Mouse (Mus musculus): ENCODE measurements around the gene Tenm4. TPM values are rescaled to one million over a fixed set of nuclear protein-coding genes. Genes with fewer than 3 reads are reported as not detected.

The Tenm4 gene
- polyA plus RNA-seq, 1 experiment from 2014 or later: 36.3 TPM

- Histone ChIP-seq H3K4me3 (no peak overlapping the region), H3K27me3 (no peaks in the 10 kb centered on the region), H3K27ac (no peak overlapping the region), H3K4me2 (no peak overlapping the region), H3K4me1 (peaks cover 6% of the 10 kb centered on the region; the same call in 1 of the 2 replicates), H3K9ac (no peak overlapping the region), H3K36me3 (no peaks in the 10 kb centered on the region), H3K9me3 (no peaks in the 10 kb centered on the region)
- 40% methylated on average over 5 of the region's 5 CpGs for WGBS
- no peak for ATAC-seq (ENCODE audit: insufficient number of reproducible peaks, low FRiP score, low TSS enrichment, low read depth)
Measured at GRCm38 (mm10) chr7:96305382-96305935, 134.4 kb downstream of the Tenm4 start.

GRCm38 (mm10) chr7:96308106-96308505 lies 137.1 kb downstream of the Tenm4 start:
- no peaks in the 10 kb centered on the region for H3K9me3 ChIP-seq
- no peak for ATAC-seq (ENCODE audit: insufficient number of reproducible peaks, low FRiP score, low TSS enrichment, low read depth)
- H3K4me2 ChIP-seq: no peak overlapping the region
- H3K9ac ChIP-seq: no peak overlapping the region
- H3K4me1 ChIP-seq: peaks cover 3% of the 10 kb centered on the region; the same call in 1 of the 2 replicates
- no peaks in the 10 kb centered on the region for H3K27me3 ChIP-seq
- no peak overlapping the region for H3K4me3 ChIP-seq
- H3K36me3 ChIP-seq: no peaks in the 10 kb centered on the region
- H3K27ac ChIP-seq: no peak overlapping the region
- 32% methylated on average over 6 of the region's 6 CpGs for WGBS

- 88% methylated on average over 4 of the region's 4 CpGs for WGBS
Measured at GRCm38 (mm10) chr7:96329343-96329742, 158.3 kb downstream of the Tenm4 start.

GRCm38 (mm10) chr7:96331186-96331585 lies 160.1 kb downstream of the Tenm4 start:
- Histone ChIP-seq H3K36me3 (no peaks in the 10 kb centered on the region), H3K27me3 (no peaks in the 10 kb centered on the region), H3K4me1 (no peaks in the 10 kb centered on the region), H3K4me3 (no peak overlapping the region), H3K27ac (no peak overlapping the region), H3K9ac (no peak overlapping the region), H3K4me2 (no peak overlapping the region), H3K9me3 (no peaks in the 10 kb centered on the region)
- no peak for ATAC-seq (ENCODE audit: insufficient number of reproducible peaks, low FRiP score, low TSS enrichment, low read depth)
- WGBS: 37% methylated on average over 1 of the region's 1 CpGs

More at GRCm38 (mm10) chr7:96329343-96329742, 158.3 kb downstream of the Tenm4 start:
- H3K4me2 ChIP-seq: no peak overlapping the region
- ATAC-seq (ENCODE audit: insufficient number of reproducible peaks, low FRiP score, low TSS enrichment, low read depth): no peak
- no peaks in the 10 kb centered on the region for H3K27me3 ChIP-seq
- H3K4me3 ChIP-seq: no peak overlapping the region
- peaks cover 6% of the 10 kb centered on the region for H3K36me3 ChIP-seq
- H3K9ac ChIP-seq: no peak overlapping the region
- no peaks in the 10 kb centered on the region for H3K4me1 ChIP-seq
- no peaks in the 10 kb centered on the region for H3K9me3 ChIP-seq
- H3K27ac ChIP-seq: no peak overlapping the region

GRCm38 (mm10) chr7:96334361-96334760 lies 163.3 kb downstream of the Tenm4 start:
- no peaks in the 10 kb centered on the region for H3K36me3 ChIP-seq
- no peak overlapping the region for H3K9ac ChIP-seq
- ATAC-seq (ENCODE audit: insufficient number of reproducible peaks, low FRiP score, low TSS enrichment, low read depth): no peak
- H3K27me3 ChIP-seq: no peaks in the 10 kb centered on the region
- no peaks in the 10 kb centered on the region for H3K4me1 ChIP-seq
- no peak overlapping the region for H3K4me2 ChIP-seq
- WGBS: 36% methylated on average over 2 of the region's 2 CpGs
- no peak overlapping the region for H3K27ac ChIP-seq
- no peak overlapping the region for H3K4me3 ChIP-seq
- no peaks in the 10 kb centered on the region for H3K9me3 ChIP-seq

GRCm38 (mm10) chr7:96336376-96336775 lies 165.3 kb downstream of the Tenm4 start:
- no peaks in the 10 kb centered on the region for H3K36me3 ChIP-seq
- ATAC-seq (ENCODE audit: insufficient number of reproducible peaks, low FRiP score, low TSS enrichment, low read depth): no peak
- no peak overlapping the region for H3K4me3 ChIP-seq
- no peaks in the 10 kb centered on the region for H3K27me3 ChIP-seq
- no peak overlapping the region for H3K27ac ChIP-seq
- H3K4me1 ChIP-seq: no peaks in the 10 kb centered on the region
- no peaks in the 10 kb centered on the region for H3K9me3 ChIP-seq
- H3K9ac ChIP-seq: no peak overlapping the region
- H3K4me2 ChIP-seq: no peak overlapping the region

GRCm38 (mm10) chr7:96340826-96341225 lies 169.8 kb downstream of the Tenm4 start:
- Histone ChIP-seq H3K9me3 (no peaks in the 10 kb centered on the region), H3K9ac (no peak overlapping the region), H3K4me3 (no peak overlapping the region), H3K4me2 (no peak overlapping the region), H3K27me3 (no peaks in the 10 kb centered on the region), H3K36me3 (no peaks in the 10 kb centered on the region), H3K27ac (no peak overlapping the region), H3K4me1 (no peaks in the 10 kb centered on the region)
- WGBS: 69% methylated on average over 5 of the region's 5 CpGs
- ATAC-seq (ENCODE audit: insufficient number of reproducible peaks, low FRiP score, low TSS enrichment, low read depth): no peak

- 70% methylated on average over 2 of the region's 2 CpGs for WGBS
- Histone ChIP-seq H3K27ac (no peak overlapping the region), H3K4me2 (no peak overlapping the region), H3K36me3 (no peaks in the 10 kb centered on the region), H3K27me3 (no peaks in the 10 kb centered on the region), H3K9me3 (no peaks in the 10 kb centered on the region), H3K9ac (no peak overlapping the region), H3K4me1 (no peaks in the 10 kb centered on the region), H3K4me3 (no peak overlapping the region)
- ATAC-seq (ENCODE audit: insufficient number of reproducible peaks, low FRiP score, low TSS enrichment, low read depth): no peak
Measured at GRCm38 (mm10) chr7:96341479-96341878, 170.4 kb downstream of the Tenm4 start.

GRCm38 (mm10) chr7:96342996-96343395 lies 171.9 kb downstream of the Tenm4 start:
- Histone ChIP-seq H3K27me3 (no peaks in the 10 kb centered on the region), H3K27ac (no peak overlapping the region), H3K4me3 (no peak overlapping the region), H3K4me2 (no peak overlapping the region), H3K36me3 (no peaks in the 10 kb centered on the region), H3K9ac (no peak overlapping the region), H3K4me1 (no peaks in the 10 kb centered on the region), H3K9me3 (no peaks in the 10 kb centered on the region)
- 76% methylated on average over 6 of the region's 6 CpGs for WGBS
- no peak for ATAC-seq (ENCODE audit: insufficient number of reproducible peaks, low FRiP score, low TSS enrichment, low read depth)

- no peaks in the 10 kb centered on the region for H3K4me1 ChIP-seq
- H3K36me3 ChIP-seq: no peaks in the 10 kb centered on the region
- no peaks in the 10 kb centered on the region for H3K27me3 ChIP-seq
- 84% methylated on average over 2 of the region's 2 CpGs for WGBS
- H3K27ac ChIP-seq: no peak overlapping the region
- H3K9me3 ChIP-seq: no peaks in the 10 kb centered on the region
- H3K4me2 ChIP-seq: no peak overlapping the region
- no peak overlapping the region for H3K9ac ChIP-seq
- no peak overlapping the region for H3K4me3 ChIP-seq
- no peak for ATAC-seq (ENCODE audit: insufficient number of reproducible peaks, low FRiP score, low TSS enrichment, low read depth)
Measured at GRCm38 (mm10) chr7:96343667-96344066, 172.6 kb downstream of the Tenm4 start.

GRCm38 (mm10) chr7:96352671-96353070 lies 181.6 kb downstream of the Tenm4 start:
- H3K4me3 ChIP-seq: no peak overlapping the region
- no peaks in the 10 kb centered on the region for H3K9me3 ChIP-seq
- H3K27ac ChIP-seq: no peak overlapping the region
- no peak overlapping the region for H3K9ac ChIP-seq
- H3K36me3 ChIP-seq: no peaks in the 10 kb centered on the region
- no peaks in the 10 kb centered on the region for H3K27me3 ChIP-seq
- H3K4me1 ChIP-seq: no peaks in the 10 kb centered on the region
- ATAC-seq (ENCODE audit: insufficient number of reproducible peaks, low FRiP score, low TSS enrichment, low read depth): no peak
- no peak overlapping the region for H3K4me2 ChIP-seq
- 55% methylated on average over 8 of the region's 8 CpGs for WGBS

GRCm38 (mm10) chr7:96356285-96356811 lies 185.3 kb downstream of the Tenm4 start:
- Histone ChIP-seq H3K36me3 (no peaks in the 10 kb centered on the region), H3K27ac (no peak overlapping the region), H3K9ac (no peak overlapping the region), H3K4me3 (no peak overlapping the region), H3K9me3 (no peaks in the 10 kb centered on the region), H3K4me2 (no peak overlapping the region), H3K27me3 (no peaks in the 10 kb centered on the region), H3K4me1 (no peaks in the 10 kb centered on the region)
- no peak for ATAC-seq (ENCODE audit: insufficient number of reproducible peaks, low FRiP score, low TSS enrichment, low read depth)
- WGBS: 55% methylated on average over 3 of the region's 3 CpGs

- Histone ChIP-seq H3K27me3 (no peaks in the 10 kb centered on the region), H3K9ac (no peak overlapping the region), H3K9me3 (no peaks in the 10 kb centered on the region), H3K36me3 (no peaks in the 10 kb centered on the region), H3K4me3 (no peak overlapping the region), H3K4me2 (no peak overlapping the region), H3K27ac (no peak overlapping the region), H3K4me1 (no peaks in the 10 kb centered on the region)
- WGBS: 36% methylated on average over 6 of the region's 6 CpGs
- ATAC-seq (ENCODE audit: insufficient number of reproducible peaks, low FRiP score, low TSS enrichment, low read depth): no peak
Measured at GRCm38 (mm10) chr7:96357550-96357949, 186.5 kb downstream of the Tenm4 start.
